Mouse (Mus musculus) forebrain, embryonic 16.5 days (tissue): Measurements from ENCODE around the gene St8sia4. TPM values are rescaled to one million over a fixed set of nuclear protein-coding genes. Genes with fewer than 3 reads are reported as not detected.

Experiments used
- ATAC-seq: fragments of 200-750 bp; cut with Nextera tagmentation; 2 replicates; pipeline ENCODE4 v1.8.0; 2017; ENCODE audit warnings: mild to moderate bottlenecking, moderate library complexity
- H3K27ac ChIP-seq: fragments of 300-500 bp; sonication (generic); 2 replicates; pipeline ENCODE4 v1.5.1; 2014; ENCODE audit warnings: low read length, control low read depth
- H3K27me3 ChIP-seq: fragments of 300-500 bp; sonication (generic); replicated peaks from 2 replicates; pipeline ENCODE4 v1.6.1; 2014; ENCODE audit warnings: low read length; ENCODE audit not compliant: control insufficient read depth, insufficient read depth
- H3K36me3 ChIP-seq: fragments of 300-500 bp; sonication (generic); 2 replicates; pipeline ENCODE4 v1.6.1; 2014; ENCODE audit not compliant: control insufficient read depth, insufficient read depth
- H3K4me1 ChIP-seq: fragments of 300-500 bp; sonication (generic); replicated peaks from 2 replicates; pipeline ENCODE4 v1.6.1; 2014; ENCODE audit warnings: low read length; ENCODE audit not compliant: control insufficient read depth, insufficient read depth
- H3K4me2 ChIP-seq: fragments of 300-500 bp; sonication (generic); 2 replicates; pipeline ENCODE4 v1.6.1; 2014; ENCODE audit warnings: mild to moderate bottlenecking, low read length, control low read depth
- H3K4me3 ChIP-seq: fragments of 300-500 bp; sonication (generic); replicated peaks from 2 replicates; pipeline ENCODE4 v1.5.1; 2014; ENCODE audit warnings: mild to moderate bottlenecking, low read length, control low read depth
- H3K9ac ChIP-seq: fragments of 300-500 bp; sonication (generic); replicated peaks from 2 replicates; pipeline ENCODE4 v1.6.1; 2014; ENCODE audit warnings: low read depth, low read length, control low read depth
- H3K9me3 ChIP-seq: fragments of 300-500 bp; sonication (generic); 2 replicates; pipeline ENCODE4 v1.6.1; 2016; ENCODE audit warnings: low read length; ENCODE audit not compliant: control insufficient read depth
- WGBS: fragments of 180-500 bp; shearing (Covaris S2); extraction: QIAGEN DNeasy Blood & Tissue Kit; methylation state at CpG from one replicate; pipeline ENCODE4 v1.1.7; 2014; 5-methylcytosine and 5-hydroxymethylcytosine counted together
- polyA plus RNA-seq: library from polyadenylated mRNA; unstranded; fragments of >200 nt; fragmentation: Nextera tagmentation; extraction: Ambion mirVana; gene quantifications from 2 replicates; pipeline ENCODE4 v1.2.1, GENCODE M21; 2015

St8sia4 gene
- 36.3 and 45.5 TPM in 2 replicates for polyA plus RNA-seq

GRCm38 (mm10) chr1:95667435-95668252 lies at the start of gene St8sia4:
TSS of gene St8sia4 (minus strand) at chr1:95667571.
- Histone ChIP-seq H3K9ac (peak within 1 kb of the TSS; percentile 84), H3K36me3 (no peaks in the 10 kb centered on the region), H3K27me3 (no peaks in the 10 kb centered on the region), H3K4me2 (peak within 1 kb of the TSS; percentile 95), H3K4me3 (peak within 1 kb of the TSS; percentile 83), H3K4me1 (peaks cover 16% of the 10 kb centered on the region), H3K27ac (peak within 1 kb of the TSS; percentile 92), H3K9me3 (no peaks in the 10 kb centered on the region)
- peak; percentile 98 for ATAC-seq
- 0% methylated on average over 52 of the region's 52 CpGs for WGBS

GRCm38 (mm10) chr1:95709181-95709580 lies 41.8 kb upstream of the St8sia4 start:
- no peaks in the 10 kb centered on the region for H3K9me3 ChIP-seq
- H3K4me2 ChIP-seq: no peak overlapping the region
- no peak for ATAC-seq
- no peak overlapping the region for H3K4me3 ChIP-seq
- no peaks in the 10 kb centered on the region for H3K27me3 ChIP-seq
- no peaks in the 10 kb centered on the region for H3K4me1 ChIP-seq
- H3K36me3 ChIP-seq: no peaks in the 10 kb centered on the region
- no peak overlapping the region for H3K9ac ChIP-seq
- H3K27ac ChIP-seq: no peak overlapping the region
- WGBS: 86% methylated on average over 3 of the region's 3 CpGs

GRCm38 (mm10) chr1:95699903-95700302 lies 32.5 kb upstream of the St8sia4 start:
- H3K4me3 ChIP-seq: no peak overlapping the region
- H3K9me3 ChIP-seq: no peaks in the 10 kb centered on the region
- H3K4me1 ChIP-seq: no peaks in the 10 kb centered on the region
- H3K36me3 ChIP-seq: no peaks in the 10 kb centered on the region
- H3K27ac ChIP-seq: no peak overlapping the region
- no peak overlapping the region for H3K4me2 ChIP-seq
- ATAC-seq: no peak
- H3K9ac ChIP-seq: no peak overlapping the region
- H3K27me3 ChIP-seq: no peaks in the 10 kb centered on the region

DNA sequence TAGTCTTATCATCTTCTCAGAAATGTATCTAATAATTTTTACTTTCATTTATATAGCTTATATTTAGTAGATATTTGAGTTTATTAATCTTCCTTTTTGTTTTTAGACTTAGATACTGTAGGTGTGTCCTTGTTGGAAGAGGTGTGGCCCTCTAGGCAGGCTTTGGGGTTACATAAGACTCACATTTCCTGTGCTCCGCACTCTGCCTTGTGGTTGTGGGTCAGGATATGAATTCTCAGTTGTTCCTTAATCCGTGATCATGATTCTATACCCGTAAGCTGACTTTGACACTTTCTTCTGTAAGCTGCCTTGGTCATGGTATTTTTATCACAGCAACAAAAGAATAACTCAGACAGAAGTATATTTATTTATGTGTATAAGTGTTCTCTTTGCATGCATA lies 6.7 kb upstream of the St8sia4 start:
- Histone ChIP-seq H3K27ac (no peak overlapping the region), H3K4me3 (no peak overlapping the region), H3K4me2 (no peak overlapping the region), H3K27me3 (no peaks in the 10 kb centered on the region), H3K4me1 (no peaks in the 10 kb centered on the region), H3K9ac (no peak overlapping the region), H3K36me3 (no peaks in the 10 kb centered on the region), H3K9me3 (no peaks in the 10 kb centered on the region)
- no peak for ATAC-seq
- WGBS: 89% methylated on average over 3 of the region's 3 CpGs

- Histone ChIP-seq H3K9me3 (no peaks in the 10 kb centered on the region), H3K4me1 (peaks cover 16% of the 10 kb centered on the region), H3K4me3 (peak overlapping the region; percentile 83), H3K36me3 (no peaks in the 10 kb centered on the region), H3K27me3 (no peaks in the 10 kb centered on the region), H3K27ac (peak overlapping the region; percentile 92), H3K4me2 (peak overlapping the region; percentile 95), H3K9ac (peak overlapping the region; percentile 84)
- WGBS: 3% methylated on average over 5 of the region's 6 CpGs
- ATAC-seq: no peak
These were observed 958 bp upstream of the St8sia4 start for GRCm38 (mm10) chr1:95668253-95668805.

- Histone ChIP-seq H3K4me3 (peak overlapping the region; percentile 83), H3K9me3 (no peaks in the 10 kb centered on the region), H3K9ac (peak overlapping the region; percentile 84), H3K4me1 (peaks cover 16% of the 10 kb centered on the region), H3K36me3 (no peaks in the 10 kb centered on the region), H3K4me2 (peak overlapping the region; percentile 95), H3K27ac (peak overlapping the region; percentile 92), H3K27me3 (no peaks in the 10 kb centered on the region)
- WGBS: 0% methylated on average over 14 of the region's 14 CpGs
- peak; percentile 4 for ATAC-seq
These were observed 640 bp downstream of the St8sia4 start for GRCm38 (mm10) chr1:95666541-95667320.

DNA sequence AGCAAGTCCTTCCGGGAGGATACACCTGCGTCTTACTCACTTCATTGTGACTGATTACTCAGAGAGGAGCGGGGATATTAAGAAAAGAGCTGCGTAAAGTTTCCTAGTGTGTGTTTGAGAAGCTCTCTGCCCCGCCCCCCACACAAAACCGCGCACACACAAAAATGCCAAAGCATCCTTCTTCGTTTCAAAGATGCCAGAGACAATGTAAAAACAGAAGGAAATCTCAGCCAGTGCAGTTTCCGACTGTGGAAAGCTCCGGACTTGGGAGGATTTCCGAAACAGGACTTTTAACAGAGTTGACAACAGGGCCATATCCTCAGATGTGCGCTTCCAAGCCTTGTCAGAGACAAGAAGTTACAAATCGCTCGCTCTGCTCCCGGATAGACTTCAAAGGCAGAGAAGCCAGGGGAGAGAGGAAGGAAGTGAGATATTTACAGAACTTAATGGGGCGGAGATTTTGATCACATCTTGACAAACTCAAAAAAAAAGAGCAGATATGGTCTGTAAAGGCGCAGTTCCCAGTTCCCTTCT lies 1.4 kb downstream of the St8sia4 start:
- no peaks in the 10 kb centered on the region for H3K9me3 ChIP-seq
- H3K9ac ChIP-seq: peak overlapping the region; percentile 81
- peak overlapping the region; percentile 83 for H3K4me3 ChIP-seq
- H3K36me3 ChIP-seq: no peaks in the 10 kb centered on the region
- WGBS: under 1% methylated on average over 17 of the region's 17 CpGs
- H3K27ac ChIP-seq: peak overlapping the region; percentile 87
- ATAC-seq: no peak
- peak overlapping the region; percentile 95 for H3K4me2 ChIP-seq
- peaks cover 16% of the 10 kb centered on the region for H3K4me1 ChIP-seq
- no peaks in the 10 kb centered on the region for H3K27me3 ChIP-seq

DNA sequence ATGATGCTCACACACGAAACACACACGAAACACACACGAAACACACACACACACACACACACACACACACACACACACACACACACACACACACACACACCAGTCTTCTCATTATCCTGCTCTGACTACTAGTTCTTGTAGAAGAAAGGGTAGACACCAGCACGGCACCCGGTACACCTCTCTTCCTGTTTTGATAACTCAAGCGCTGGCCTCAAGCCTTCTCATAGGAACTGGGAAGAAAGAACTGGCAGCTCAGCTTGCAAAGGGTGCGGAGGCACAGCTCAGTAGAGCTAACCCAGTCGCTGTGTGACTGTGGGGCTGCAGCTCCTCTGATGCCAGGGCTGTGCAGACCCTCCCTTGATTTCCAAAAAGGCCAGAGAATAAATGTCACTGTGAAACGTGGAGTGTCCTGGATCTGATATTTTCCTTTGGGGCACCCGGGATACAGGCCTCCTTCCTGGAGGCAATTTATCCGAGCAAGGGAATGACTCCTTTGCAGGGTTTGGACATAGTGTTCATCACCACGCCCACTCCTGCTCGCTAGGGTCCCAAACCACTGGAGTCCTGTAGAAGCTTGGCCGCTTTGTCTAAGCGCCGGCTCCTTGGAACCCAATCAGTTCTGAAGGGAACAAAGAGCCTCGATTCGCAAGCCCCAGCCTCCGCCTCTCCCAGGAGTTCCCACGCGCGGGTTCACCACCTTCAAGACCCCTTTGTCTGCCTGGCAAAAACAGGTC lies 2.2 kb downstream of the St8sia4 start:
- H3K9me3 ChIP-seq: no peaks in the 10 kb centered on the region
- H3K36me3 ChIP-seq: no peaks in the 10 kb centered on the region
- peak overlapping the region; percentile 95 for H3K4me2 ChIP-seq
- peaks cover 16% of the 10 kb centered on the region for H3K4me1 ChIP-seq
- ATAC-seq: peak; percentile 48
- 5% methylated on average over 22 of the region's 22 CpGs for WGBS
- H3K27me3 ChIP-seq: no peaks in the 10 kb centered on the region
- H3K9ac ChIP-seq: peak overlapping the region; percentile 81
- peak overlapping the region; percentile 87 for H3K27ac ChIP-seq
- H3K4me3 ChIP-seq: peak overlapping the region; percentile 83
